Mouse (Mus musculus): ENCODE data around the gene Lgi2.

Lgi2 gene

DNA sequence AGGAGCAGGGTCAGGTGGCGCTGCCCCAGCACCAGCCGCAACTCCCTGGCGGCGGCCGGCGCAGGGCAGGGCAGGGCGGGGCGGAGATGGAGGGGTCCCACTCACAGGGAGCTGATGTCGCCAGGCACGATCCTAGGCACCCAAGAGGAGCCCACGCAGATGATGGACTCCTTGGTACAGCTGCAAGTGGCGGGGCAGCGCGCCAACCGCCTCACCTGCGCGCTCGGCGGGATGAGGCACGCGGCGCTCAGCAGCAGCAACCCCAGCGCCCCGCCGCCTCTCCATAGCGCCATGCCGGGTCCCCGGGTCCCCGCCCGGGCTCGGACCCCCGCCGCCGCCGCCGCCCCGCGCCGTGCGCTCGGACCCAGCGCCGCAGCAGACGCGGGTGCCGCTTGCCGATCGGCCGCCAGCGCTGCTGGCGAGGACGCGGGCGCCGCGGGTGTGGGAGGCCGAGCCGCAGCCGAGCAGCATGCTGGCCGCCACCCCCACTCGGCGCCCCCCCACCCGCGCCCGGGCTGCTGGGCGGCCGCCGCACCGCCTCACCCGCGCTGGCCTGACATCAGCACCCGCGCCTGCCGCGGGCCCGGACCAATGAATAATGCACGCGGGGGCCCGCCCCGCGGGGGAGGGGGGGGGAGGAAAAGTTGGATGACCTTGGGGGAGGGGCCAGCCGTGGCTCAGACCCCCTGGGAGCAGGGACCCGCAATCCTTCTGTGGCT, at the start of gene Lgi2:
TSS of gene Lgi2 (minus strand) at position 650 of the 719 bp plus-strand sequence.
- no peak for DNase-seq (ENCODE audit: low spot score)

DNA sequence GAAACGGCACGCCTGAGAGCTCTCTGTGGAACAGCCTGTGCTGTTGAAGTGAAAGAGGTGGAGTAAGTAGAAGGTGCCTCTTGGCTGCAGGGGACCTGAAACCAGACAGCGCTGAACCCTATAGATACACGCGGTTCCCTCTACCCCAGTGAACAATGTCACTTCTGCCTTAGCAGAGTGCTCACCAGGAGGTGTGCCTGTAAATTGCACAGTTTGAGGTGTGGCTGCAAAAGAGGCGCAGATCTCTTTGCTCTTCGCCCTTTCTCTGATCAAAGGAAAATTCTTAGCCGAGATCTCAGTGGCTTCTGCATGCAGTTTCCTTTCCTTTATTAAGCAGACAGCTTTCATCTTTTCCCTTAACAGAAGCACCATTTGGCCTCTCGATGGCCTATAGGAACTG, 49.2 kb upstream of the Lgi2 start:
- DNase-seq (ENCODE audit: low spot score), result no peak

DNA sequence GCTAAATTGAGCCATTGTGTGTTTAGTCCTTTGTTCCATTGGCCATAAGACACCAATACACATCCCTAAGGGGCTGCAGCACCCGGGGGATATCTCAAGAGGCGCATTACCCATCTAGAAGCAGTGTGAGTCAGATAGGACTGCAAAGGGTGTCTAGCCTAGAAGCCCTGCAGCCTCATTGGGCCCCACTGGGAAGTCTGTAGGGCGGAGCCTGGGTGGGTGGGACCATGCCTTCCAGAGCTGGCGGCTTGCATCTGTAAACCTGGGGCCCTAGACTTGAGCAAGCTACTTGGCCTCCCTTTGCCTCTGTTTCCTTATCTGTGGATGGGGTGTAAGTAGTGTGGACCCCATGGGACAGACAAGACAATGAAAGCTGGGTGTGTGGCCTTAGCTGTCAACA, 48.4 kb upstream of the Lgi2 start:
- no peak for DNase-seq (ENCODE audit: low spot score)

DNA sequence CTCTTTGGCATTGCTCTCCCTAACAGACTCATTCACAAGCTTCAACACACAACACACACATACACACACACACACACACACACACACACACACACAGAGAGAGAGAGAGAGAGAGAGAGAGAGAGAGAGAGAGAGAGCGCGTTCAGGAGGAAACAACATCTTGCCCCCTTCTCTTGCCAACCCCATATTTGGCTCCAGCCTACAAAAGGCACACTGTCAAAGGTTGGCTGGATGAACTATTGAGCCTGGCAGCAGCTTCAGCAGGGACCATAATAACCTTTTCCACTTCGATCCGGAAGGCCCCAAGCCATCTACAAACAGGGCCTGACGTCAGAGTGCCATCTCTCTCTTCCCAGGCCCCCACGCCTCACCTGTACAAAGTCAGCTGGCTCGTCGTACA, 46.5 kb upstream of the Lgi2 start:
- DNase-seq (ENCODE audit: low spot score), result no peak

DNA sequence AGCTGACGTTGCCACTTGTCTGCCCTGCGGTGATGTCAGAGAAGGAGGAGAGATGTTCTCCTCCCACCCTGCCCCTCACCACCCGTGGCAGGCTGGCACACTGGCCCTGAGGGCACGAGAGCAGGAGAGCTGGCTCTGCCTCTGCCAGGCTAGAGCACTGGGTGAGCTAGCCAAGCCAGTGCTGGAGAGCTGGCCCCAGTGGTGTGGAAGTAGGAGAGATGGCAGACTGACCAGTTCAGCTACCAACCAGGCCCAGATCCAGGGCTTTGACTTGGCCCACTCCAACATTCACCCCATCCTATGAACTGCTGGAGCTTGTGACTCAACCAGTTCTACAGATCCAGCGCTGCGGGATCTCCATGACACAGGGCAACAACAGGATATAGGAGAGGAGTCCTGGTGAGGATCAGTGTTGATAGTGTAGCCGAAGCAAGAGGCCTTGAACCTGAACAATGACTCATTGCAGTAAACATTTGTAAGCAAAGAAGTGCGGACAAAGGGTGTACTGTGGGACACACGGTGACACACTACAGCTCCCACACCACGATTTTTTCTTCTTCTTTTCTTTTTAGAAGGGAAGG, 45.1 kb upstream of the Lgi2 start:
- no peak for DNase-seq (ENCODE audit: low spot score)

DNA sequence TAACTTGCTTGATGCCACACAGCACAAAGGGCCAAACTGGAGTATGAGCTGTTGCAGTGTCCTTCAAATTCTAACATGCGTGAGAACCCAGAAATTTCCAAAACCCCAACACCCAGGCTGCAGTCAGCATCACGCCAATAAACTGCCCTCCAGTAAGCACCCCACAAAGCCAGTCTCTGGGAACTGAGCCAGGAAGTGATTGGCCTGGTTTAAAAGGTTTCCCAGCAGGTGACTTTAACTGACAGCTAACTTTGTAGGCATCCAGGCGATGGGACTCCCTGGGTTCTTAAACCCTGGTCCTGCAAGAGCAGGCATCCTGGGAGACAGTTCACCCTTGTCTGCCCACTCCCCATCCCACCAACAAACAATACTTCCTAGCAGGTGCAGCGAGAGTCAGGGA, 44.0 kb upstream of the Lgi2 start:
- no peak for DNase-seq (ENCODE audit: low spot score)

DNA sequence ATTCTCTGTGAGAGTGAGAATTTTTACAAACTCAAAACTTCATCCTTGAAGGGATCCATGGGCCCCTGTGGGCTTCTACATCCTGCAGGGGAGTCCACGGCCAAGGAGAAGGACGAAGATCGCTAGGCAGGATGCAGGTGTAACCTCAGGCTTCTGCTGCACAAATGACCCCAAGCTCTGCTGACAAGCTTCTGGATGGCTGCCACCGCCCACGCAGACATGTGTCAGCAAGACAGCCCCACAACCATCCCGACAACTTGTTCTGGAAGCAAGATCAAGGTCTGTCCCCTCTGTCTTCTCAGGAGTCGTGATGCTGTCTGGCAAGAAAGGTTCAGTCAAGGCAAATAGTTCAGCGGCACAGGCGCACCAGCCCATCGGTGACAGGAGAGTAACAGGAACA, 43.4 kb upstream of the Lgi2 start:
- no peak for DNase-seq (ENCODE audit: low spot score)

DNA sequence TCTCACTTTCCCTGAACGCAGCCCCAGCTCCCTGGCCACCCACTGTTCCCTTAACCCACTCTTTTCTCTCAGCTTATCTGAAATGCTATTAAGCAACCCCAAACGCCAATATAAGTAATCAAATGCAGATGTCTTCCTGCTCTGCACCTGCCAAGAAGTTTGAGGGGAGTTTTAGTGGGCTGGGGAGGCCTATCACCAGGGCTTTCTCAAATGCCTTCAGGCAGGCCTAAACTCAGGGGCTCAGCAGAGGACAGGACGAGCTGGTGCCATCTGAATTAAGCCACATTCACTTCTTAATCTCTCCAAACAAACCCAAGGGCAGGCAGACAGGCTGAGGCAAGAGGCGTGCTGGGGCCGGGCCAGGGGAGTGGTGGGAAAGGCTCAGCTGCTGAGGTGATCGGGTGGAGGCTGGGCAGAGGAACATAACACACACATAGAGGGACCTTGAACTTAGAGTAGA, 38.4 kb upstream of the Lgi2 start:
- DNase-seq (ENCODE audit: low spot score), result no peak

DNA sequence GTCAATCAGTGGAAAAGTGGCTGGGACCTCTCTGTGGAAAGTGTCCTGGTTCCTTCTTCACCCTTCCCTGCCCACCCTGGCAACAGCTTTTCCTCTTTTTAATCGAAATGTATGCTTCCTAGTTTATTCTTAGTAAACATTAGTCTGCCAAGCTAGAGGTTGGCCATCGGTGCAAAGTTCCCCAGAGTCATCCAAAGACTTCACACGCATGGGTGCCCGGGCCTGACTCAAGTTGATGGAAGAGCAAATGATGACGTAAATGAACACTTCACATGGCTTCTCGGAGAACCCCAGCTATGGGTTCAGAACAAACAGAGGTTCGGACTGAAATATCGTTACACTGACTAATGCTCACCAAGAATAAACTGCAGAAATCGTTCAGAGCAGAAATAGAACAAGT, 24.4 kb upstream of the Lgi2 start:
- DNase-seq (ENCODE audit: low spot score), result no peak

DNA sequence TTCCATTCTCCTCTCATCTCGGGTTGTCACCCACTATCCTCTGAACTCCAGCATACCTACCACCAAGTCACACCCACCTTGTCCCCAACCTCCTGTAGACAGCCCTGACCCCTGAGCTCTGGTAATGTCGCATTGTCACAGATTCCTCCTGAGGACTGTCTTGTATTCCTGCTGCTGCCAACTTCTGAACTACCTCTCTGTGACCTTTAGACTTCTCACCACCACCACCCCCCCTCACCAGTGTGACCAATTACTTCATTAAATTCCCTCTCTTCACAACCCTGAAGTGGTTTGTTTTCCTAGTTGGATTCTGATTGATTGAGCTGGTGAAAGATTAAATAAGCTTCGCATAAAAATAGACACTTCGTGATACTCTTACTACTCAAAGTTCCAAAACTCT, 22.4 kb upstream of the Lgi2 start:
- no peak for DNase-seq (ENCODE audit: low spot score)

DNA sequence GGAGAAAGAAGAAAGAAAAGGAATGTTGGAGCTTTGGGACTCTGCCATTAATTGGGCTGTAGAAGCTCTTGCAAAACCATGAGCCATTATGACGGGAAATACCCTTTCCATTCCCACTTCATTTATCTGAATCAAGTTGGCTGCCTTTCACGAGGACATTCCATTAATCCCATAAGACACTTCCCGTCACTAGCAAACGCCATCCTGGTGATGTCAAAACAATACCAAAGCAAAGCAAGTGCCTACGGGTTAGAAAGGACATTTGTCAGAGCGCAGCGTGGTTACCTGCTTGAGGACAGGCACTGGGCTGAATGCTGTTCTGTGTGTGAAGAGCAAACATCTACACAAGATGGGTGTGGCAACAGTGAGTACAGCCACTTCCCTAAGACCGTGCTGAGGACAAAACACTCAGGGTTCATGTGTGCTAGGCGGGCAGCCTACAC, 21.1 kb upstream of the Lgi2 start:
- DNase-seq (ENCODE audit: low spot score), result no peak

DNA sequence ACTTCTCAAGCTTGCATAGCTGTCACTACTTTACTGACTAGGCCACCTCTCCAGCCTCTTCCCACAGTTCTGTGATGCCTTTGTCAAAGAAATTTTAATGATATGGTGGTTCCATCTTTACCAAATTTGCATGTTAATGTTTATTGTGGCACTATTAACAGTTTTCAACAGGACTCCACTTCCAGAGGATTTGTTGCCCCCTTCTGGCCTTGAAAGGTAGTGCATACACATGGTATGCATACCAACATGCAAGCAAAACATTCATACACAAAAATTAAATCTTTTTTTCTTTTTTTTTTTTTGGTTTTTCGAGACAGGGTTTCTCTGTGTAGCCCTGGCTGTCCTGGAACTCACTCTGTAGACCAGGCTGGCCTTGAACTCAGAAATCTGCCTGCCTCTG, 6.3 kb upstream of the Lgi2 start:
- no peak for DNase-seq (ENCODE audit: low spot score)

DNA sequence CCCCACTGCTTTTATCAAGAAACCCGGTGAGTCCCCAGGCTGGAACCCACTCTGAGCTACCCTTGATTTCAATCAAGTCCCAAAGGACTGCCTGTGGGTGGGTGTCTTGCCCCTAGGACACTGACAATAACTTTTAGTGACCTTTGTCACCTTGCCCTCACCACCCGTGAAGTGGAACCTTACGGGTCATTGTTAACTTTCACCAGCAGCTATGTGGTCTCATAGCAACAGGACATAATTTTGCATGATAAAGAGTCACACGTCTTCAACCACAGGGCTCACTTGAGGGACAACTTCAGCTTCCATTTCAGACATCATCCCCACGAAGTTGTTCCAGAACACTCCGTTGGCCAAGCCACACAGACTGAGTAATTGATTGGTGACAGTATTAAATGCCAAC, 4.5 kb upstream of the Lgi2 start:
- no peak for DNase-seq (ENCODE audit: low spot score)

DNA sequence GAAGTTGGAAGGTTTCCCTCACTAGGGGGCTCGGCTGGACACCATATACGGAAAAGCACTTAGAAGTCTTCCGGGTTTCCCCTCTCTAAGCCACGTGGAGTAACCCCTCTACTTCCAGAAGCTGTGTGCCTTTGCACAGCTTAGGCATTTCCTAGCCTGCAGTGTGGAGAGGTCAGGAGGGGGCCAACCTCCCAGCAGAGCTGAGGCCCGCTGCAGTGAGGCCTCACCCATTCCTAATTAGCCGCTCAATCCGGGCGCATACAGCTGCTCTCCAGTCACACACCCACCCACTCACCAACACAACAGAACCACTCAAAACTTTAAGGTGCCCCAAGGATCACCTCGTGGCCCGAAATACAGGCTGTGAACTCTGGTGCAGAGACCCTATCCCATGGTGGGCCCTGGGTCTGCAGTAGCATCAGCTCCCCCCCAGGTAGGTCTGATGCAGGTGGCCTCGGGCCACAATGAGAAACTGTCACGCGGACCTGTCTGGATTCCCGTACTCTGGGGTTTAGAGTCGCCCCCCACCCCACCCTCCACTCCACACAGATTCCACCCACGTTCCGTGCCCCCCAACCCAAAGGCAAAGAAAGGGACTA, 949 bp downstream of the Lgi2 start:
- no peak for DNase-seq (ENCODE audit: low spot score)

DNA sequence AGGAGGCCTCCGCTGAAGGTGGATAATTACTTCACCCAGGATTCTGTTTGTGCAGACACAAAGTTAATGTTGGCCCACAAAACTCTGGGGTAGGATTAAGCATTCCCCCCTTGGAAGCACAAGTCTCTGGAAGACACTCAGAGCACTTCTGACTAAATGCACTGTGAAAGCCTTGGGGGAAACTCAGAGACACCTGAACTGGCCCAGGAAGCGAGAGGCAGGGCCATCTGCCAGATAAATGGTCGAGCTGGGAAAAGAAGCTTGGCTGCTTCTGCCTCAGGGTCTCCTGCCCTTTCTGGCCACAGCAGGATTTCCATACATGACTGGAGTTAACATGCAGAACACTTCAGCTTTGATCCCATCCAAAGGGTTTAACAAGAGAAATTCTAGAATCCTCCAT, 1.9 kb downstream of the Lgi2 start:
- no peak for DNase-seq (ENCODE audit: low spot score)

DNA sequence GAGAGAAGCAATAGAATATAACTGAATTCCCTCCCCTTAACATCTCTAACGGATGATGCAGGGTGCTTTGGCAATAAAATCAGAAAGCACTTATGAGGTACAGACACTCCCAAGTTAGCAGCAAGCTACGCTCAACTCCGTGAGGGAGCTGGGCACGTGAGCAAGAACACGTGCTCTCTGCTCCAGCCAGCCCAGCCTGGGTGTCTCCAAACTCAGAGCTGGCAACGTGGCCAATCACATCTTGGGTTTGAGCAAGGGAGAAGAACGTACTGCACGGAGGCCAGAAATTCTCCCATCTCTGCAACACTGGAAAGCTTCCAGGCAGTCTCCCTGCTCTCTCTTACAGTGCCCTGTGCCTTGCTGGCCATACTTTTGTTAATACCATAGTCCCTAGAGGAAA, 6.0 kb downstream of the Lgi2 start:
- no peak for DNase-seq (ENCODE audit: low spot score)

DNA sequence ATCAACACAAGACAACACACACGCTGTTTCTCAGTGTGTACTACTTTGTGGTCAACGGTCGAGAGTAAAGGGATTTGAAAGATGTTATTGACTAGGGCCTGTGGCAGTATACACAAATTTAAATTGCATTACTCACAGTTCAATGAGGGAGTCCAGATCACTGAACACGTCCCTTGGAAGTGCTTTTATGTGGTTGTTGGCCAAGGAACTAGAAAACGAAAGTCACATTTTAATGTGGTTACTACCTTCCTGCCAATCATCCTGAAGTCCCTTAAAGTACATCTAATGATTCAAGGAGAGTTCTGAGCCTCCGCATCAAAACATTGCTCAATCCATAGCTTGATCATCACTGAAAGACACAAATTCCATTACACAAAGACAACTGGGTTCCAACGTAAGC, 10.7 kb downstream of the Lgi2 start:
- DNase-seq (ENCODE audit: low spot score), result no peak

DNA sequence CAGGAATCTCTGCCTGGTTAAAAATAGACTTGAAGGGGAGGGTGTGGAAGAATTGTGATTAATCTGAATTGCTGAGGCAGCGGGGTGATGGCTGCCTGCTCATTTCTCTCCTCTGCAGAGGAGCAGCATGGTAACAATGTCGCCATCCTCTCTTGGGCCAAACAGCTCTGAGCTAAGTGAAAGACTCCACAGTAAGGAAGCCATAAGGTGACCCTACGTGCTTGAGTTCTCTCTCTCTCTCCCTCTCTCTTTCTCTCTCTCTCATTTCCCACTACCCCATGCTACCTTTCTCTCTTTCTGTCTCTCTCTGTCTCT, 15.0 kb downstream of the Lgi2 start:
- no peak for DNase-seq (ENCODE audit: low spot score)

DNA sequence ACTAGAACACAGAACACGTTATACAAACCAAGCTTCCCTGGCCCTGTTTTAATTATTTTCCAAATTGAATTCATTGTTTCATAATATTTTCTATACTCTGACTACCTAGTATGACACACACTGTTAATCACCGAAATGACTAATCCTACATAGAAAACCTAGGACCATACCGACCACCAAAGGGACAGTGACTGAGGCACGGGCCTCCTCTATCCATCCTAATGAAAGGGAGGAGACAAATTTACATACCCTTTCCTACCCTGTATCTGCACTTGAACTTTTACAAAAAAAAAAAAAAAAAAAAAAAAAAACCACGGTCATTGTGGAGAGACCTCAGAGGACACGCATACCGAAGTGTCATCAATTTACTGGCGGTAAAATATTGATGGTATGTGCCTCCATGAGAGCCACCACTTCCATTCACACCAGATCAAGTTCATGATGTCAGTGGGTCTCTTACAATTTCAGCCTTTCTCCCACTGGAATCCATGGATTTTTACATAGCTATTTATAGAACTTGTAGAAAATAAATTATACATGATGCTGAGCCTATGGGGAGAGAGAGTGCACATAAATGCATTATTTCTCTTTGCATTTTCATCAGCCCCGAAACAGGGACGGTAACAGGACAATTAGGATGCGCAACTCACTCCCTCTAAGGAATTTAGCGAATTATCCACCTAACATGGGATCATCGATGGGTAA, 15.5 kb downstream of the Lgi2 start:
- DNase-seq (ENCODE audit: low spot score), result no peak

DNA sequence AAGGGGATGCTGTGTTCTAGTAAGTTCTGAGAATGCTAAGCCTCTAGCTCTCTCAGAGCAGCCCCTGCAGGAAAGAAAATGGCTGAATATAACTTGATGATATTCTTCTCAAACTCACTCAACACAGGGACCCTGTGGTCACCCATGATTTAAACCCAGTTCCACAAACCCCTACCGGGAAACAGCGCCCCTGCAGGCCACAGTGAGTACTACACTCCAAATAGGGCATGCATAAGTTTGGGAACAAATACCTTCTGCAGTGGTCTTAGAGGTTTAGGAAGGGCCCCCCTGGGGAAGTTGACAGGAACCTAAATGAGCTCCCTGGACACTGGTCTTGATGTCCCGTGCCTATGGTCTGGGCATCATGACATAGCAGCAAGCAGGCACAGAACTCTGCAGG, 19.3 kb downstream of the Lgi2 start:
- DNase-seq (ENCODE audit: low spot score), result no peak

DNA sequence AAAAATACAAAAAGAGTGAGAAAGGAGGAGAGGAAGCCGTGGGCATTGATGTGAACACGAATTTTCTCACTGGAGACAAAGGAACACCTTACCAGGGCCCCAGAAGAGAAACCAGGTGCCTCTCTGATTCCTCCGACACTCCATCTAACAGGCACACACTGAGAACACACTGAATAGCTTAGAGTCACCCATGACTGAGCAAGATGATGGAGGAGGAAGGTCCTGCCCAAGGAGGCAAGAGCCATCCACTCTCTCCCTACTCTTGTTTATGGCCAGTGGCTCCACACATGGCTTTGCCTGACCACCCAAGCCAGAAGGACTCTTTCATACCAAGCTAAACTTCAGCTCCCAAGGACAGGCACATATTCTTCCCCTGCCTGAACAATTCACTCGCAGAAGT, 22.5 kb downstream of the Lgi2 start:
- no peak for DNase-seq (ENCODE audit: low spot score)

DNA sequence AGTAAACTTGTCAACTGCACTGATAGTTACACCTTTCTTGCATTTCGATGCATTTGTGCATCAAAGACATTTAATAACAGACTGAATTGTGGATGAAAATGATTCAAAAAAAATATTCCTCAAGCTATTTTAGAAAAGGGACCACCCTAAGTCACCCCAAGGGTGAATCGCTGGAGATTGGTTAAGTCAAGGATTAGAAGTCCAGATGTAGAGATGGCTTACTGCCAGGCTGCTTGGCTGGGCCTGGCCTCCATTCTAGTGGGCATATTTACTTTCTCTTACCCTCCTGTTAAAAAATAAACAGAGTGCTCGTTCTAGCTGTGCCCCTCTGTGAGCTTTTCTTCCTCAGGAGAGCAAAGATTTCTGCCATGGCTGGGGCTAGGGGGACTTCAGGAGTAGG, 26.1 kb downstream of the Lgi2 start:
- no peak for DNase-seq (ENCODE audit: low spot score)

DNA sequence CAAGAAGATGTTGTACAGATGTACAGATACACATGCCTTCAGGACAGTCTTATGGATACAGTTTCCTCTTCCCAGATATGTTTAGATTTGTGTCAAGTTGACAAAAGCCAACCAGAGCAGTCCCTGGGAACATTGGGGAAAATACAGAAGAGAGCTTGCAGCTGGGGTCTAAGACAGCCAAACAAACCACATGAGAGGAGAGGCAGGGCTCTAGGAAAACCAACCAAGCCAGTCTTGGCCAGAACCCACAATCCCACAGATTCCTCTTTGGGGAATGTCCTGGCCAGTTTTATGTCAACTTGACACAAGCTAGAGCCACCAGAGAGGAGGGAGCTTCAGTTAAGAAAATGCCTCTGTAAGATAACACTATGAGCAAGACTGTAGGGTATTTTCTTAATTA, 26.8 kb downstream of the Lgi2 start:
- no peak for DNase-seq (ENCODE audit: low spot score)
